Mouse (Mus musculus): ENCODE measurements around the gene Ankrd33.

The Ankrd33 gene

GRCm38 (mm10) chr15:101115511-101116110 is at the start of gene Ankrd33:
Ankrd33 (plus strand) TSS chr15:101115755.
- DNase-seq = no peak

DNA sequence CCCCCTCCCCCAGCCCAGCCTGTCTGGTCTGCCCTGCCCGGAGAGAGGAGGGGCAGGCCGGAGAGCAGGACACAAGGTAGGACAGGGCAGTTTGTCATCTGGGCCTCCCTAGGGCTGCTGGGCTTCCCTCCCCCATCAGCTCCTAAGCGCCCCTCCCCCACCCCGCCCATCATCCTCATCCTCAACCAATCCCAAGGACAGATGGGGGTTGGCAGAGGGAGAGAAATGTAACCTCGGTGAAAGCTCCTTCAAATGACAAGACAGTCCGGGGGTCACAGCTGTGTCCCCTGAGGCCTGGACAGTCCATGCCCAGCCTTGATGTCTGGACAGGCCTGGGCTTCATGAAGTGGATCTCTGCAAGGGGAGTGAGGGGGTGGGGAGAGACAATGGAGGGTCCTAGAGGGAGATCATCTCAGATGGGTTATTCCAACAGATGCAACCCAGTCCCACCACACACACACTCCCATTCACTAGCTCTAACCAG is 49.1 kb upstream of the Ankrd33 start:
- DNase-seq = no peak

GRCm38 (mm10) chr15:101066920-101067696 is 48.4 kb upstream of the Ankrd33 start:
- DNase-seq = no peak

DNA sequence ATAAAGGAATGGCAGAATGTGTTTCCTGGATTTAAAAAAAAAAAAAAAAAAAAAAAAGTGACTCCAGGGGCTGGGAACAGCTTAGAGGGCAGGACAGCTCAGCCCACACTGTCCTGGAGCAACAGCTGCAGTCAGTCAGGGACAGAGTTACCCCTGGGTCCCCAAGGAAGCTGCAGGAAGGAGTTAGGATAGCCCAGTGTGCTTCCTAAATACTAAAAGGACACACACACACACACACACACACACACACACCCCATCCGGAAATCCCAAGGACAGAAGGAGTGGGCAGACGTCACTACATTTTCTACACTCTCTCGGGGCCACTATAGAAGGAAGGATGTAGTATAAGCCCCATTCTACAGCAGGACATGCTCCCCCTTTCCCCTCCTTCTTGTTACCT is 47.5 kb upstream of the Ankrd33 start:
- DNase-seq = no peak

DNA sequence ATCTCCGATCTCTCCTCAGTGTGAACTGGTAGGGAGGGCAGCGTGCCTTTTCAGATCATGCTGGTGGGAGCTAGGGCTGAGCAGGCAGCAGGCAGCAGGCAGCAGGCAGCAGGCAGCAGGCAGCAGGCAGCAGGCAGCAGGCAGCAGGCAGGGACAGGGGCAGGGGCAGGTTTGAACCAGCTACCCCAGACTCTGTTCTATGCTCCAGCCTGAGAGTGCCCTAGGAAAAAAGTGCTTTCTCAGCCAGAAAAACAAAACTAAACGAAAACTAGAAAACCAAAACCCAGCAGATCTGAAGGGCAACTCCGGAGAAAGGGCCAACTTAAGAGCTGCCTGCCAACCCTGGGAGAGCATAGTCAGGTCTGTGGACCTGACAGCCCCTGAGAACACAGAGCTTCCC is 46.9 kb upstream of the Ankrd33 start:
- no peak for DNase-seq

DNA sequence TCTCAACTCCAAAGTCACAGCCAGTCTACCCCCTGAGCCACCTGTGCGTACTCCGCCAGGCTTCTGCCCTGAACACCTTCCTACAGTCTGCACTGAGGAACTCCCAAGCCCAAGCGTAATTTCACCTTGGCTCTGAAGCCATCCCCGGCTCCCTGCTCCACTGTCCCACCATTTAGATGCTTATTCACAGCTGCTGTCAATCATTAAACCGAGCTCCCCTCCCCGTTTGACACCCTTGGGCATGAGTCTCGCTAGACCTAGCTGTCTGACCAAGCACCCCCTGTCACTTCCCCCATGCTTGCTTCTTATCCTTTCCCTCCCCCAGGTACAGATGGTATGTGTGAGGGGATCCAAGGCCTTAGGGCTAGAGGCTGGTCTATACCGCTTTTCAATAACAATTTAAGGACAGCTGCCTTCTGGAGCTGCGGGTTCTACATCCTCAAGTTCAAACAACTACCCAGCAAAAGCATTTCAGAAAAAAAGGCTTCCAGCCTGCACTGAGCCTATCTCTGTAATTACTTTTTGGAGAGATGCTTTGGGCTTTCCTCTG is 45.8 kb upstream of the Ankrd33 start:
- no peak for DNase-seq

DNA sequence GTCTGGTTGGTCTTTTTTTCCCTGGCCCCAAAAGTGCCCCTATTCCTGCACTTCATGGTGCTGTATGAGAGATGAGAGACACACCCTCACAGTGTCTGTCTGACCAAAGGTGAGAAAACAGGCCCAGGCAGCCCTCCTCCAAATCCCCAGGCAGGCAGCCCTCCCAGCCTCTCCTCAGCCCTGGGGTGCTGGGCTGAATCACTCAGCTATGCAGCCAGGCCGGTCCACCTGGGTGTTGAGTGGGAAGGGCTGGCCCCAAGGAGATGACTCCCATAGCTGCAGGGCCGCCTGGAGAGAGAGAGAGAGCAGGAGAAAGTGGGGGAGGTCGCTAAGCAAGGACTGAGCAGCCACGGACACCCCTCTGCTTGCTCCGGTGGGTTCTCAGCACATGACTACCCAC is 44.8 kb upstream of the Ankrd33 start:
- DNase-seq = no peak

DNA sequence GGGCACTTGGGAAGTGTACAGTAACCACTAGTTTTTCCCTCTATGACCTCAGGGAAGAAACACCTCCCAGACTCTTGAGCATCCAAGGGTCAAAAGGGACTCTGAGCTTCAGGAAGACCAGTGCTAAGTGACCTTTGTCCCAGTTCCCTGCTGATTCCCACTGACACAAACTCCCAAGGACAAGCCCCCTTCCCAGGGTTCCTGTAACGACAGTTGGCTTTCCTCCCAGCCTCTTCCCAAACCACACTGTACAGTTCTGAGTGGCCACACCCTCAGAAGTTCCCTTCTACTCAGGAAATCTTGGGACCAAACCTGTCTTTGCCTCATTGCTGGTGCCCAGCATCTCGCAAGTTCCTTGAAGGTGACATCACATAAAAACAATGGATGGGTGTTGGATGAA is 42.8 kb upstream of the Ankrd33 start:
- DNase-seq = no peak

GRCm38 (mm10) chr15:101074067-101074466 is 41.5 kb upstream of the Ankrd33 start:
- peak; percentile 16 for DNase-seq

- no peak for DNase-seq
These were observed 40.4 kb upstream of the Ankrd33 start for GRCm38 (mm10) chr15:101075150-101075549.

- DNase-seq = no peak
These were observed 39.9 kb upstream of the Ankrd33 start for GRCm38 (mm10) chr15:101075656-101076055.

- DNase-seq = no peak
These were observed 39.2 kb upstream of the Ankrd33 start for GRCm38 (mm10) chr15:101076071-101077000.

DNA sequence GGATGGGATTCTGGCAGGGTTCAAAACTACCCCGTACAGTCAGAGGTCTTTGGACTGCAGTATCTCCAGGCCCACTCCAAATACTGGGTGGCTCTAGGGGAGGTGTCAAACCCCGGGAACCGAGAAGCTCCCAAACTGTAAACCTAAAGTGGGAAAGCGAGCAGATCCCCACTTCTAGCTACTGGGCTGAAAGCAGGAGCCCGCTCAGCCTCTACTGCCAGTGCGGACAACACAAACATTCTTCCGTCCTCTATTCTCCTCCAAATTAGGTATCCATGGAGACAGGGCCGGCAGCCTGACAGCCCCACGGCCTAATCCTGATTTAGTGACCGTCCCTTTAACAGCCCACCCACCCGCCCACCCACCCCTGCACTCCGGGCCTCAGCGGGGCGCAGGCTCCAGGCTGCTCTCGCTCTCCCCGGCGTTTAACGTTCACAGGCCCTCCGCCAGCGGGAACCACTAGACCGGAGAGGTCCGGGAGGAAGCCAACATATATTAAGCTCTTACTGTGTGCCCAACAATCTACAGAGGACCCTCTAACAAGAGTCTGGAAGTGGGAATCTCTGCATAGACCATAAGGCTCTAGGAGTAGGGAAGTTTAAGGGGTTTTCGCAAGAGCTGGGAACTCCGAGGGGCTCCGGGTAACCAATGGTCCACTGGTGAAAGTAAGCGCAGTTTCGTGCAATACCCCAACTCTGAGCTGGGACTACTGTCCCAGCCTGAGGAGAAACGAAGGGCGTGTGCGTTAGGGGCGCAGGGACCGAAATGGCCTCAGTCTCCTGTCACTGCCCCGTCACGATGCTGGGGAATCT is 38.3 kb upstream of the Ankrd33 start:
- DNase-seq = no peak

DNA sequence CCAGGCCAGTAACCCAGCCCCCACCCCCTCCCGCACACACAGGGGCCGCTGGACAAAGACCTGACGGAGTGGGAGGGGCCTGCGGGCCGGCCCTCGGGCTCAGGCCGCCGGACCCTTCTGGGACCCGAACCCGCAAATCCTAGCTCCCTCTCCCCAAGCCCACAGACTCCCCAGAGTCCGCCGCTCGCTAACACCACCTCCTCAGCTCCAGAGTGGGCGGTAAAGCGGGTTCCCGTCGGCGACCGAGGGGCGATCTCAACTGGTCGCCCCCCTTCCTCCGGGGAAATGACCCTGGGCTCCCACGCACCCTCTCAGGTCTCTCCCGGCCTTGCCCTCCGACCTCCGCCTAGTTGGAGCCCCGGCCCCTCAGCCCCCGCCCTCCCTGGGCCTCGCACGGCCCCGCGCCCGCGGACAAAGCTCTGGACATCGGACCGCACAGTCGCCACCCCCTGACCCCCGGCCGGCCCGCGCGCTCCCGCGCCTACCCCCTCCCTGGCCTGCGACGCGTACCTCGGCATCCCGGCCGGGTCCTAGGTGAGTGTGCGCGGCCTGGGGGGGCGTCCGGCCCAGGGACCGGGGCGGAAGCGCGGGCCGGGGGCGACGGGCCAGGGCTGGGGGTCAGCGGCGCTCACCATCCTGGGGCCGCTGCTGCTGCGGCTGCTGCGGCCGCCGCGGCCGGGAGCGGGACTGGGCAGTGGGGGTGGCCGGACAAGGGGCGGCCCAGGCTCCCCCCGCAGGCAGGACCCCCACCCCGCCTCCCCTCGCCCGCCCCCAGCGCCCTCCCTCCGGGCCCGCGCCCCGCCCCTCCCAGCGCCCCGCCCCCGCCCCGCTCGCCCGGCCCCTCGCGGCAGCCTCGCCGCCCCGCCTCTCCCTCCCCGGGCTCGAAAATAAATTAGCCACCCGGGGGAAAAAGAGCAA is 37.5 kb upstream of the Ankrd33 start, which contains the start of gene Fignl2:
Gene Fignl2, minus strand, starts transcription at position 755 of the 918 bp plus-strand sequence.
- peak; percentile 17 for DNase-seq

DNA sequence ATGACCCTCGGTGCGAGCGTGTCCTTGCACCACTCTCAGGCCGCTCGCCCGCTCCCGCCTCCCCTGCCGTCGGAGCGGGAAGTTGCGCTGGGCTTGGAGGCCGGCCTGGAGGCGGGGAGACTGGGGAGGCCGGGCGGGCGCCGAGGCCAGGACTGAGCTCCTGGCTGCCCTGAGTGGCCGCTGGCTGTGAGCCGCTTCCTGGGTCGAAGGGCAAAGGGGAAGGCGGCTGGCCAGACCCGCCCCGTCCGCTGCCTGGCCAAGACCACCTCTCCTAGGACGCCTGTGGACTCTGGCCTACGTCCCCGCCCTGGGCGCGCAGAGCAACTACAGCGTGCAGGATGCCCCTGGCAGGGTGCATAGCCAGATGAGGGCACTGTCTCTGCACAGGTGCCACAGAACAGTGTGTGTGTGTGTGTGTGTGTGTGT is 36.8 kb upstream of the Ankrd33 start:
- peak; percentile 54 for DNase-seq

- no peak for DNase-seq
These were observed 35.5 kb upstream of the Ankrd33 start for GRCm38 (mm10) chr15:101080031-101080520.

DNA sequence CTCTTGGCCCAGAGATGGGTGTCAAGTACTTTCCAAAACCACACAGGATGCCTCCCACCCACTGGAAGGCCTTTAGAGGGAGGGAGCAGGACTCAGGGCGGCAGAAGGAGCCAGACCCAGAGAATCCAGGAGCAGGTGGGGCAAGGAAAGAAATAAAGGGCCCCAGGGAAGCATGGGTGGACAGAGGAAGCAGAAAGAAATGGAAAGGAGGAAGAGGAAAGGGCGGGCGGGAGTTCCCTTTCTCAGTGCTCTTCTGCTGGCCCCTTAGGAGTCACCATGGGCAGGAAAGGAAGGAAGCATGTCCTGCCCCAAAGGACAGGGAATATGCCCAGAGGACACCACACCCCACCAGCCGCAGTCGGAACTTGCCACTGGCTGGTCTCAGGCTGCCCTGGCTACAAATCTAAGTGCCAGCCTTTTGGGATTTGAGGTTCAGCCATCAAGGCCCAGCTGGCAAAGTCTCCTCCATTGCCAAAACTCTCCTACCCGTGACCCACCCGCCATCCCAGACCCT is 34.5 kb upstream of the Ankrd33 start:
- DNase-seq = no peak

DNA sequence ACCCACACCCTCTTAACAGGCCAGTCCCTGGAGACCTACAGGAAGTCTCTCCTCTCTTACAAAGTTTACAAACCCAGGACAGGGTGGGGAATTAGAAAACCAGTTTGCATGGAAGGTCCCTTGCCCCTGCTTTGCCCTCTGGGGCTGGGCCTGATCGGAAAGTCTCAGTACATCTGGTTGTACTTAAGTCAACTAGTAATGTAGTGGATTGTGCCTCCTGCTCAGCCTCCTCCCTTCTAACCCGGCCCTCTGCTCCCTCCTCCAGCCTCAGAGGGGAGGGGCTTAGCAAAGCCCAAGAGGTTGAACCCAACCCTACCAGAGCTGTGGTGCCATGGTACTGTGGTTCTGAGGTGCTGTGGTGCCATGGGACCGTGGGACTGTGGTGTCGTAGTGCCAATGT is 33.3 kb upstream of the Ankrd33 start:
- no peak for DNase-seq

DNA sequence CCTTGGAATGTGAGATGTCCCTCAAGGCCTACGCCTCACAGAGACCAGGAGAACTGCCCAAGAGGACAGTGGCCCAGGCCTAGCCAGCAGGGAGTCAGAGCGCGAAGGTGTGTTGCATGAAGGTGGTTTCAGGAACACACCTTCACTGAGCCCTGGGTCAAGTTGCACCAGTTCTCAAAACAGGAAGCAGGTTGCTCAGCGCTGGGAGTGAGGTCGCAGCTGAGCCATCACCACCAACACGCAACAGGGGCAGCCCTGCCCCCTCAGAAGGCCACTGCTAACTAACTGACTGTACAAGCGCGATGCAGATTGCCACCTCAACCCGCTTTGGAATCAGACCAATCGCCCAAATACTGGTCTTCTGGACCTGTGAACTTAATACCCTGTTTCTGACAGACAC is 31.1 kb upstream of the Ankrd33 start:
- no peak for DNase-seq

DNA sequence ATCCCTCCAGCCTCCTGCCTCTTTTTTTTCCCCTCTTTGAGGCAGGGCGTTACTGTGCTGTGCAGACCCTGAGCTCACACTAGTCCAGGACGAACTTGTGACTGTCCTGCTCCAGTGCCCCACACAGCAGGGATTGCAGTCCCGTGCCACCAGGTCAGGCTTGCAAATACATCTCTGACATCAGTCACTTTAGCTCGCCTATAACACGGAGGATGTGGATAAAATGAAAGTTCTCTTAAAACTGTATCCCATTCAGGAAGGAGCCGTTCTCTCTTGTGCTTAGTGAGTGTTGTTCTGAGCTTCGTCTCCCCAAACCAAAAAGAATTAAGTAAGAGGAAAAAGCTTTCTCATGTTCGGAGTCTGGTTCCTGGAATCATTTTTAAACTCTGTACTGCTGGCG is 29.1 kb upstream of the Ankrd33 start:
- no peak for DNase-seq

All from right cerebral cortex, postnatal 4 days (tissue).